Mouse (Mus musculus): ENCODE data around the gene Cdh11. TPM values are rescaled to one million over a fixed set of nuclear protein-coding genes. Genes with fewer than 3 reads are reported as not detected.

Gene Cdh11
- polyA plus RNA-seq, 1 experiment from 2014 or later: 32.8 TPM

- peak; percentile 15; the same call in 1 of the 2 replicates for ATAC-seq
- peak overlapping the region; percentile 45 for H3K4me3 ChIP-seq (ENCODE audit: low read depth, low read length)
- whole genome bisulfite sequencing: under 1% methylated on average over 12 of the region's 12 CpGs
- H3K9me3 ChIP-seq (replicated peaks; ENCODE audit: control insufficient read depth, low read length, poor library complexity, severe bottlenecking): no peaks in the 10 kb centered on the region
- H3K36me3 ChIP-seq (ENCODE audit: control insufficient read depth, insufficient read depth, low read length): peaks cover 3% of the 10 kb centered on the region; the same call in 1 of the 2 replicates
- no peaks in the 10 kb centered on the region for H3K27me3 ChIP-seq (ENCODE audit: control insufficient read depth, insufficient read depth, low read depth, low read length)
- peak overlapping the region; percentile 65 for H3K9ac ChIP-seq (ENCODE audit: low read depth, low read length)
- H3K4me2 ChIP-seq (ENCODE audit: low read length): peak overlapping the region; percentile 67
- H3K4me1 ChIP-seq (ENCODE audit: control insufficient read depth, insufficient read depth, low read length): peaks cover 18% of the 10 kb centered on the region
- H3K27ac ChIP-seq (ENCODE audit: low read length): peak overlapping the region; percentile 78
Observed at GRCm38 (mm10) chr8:102780899-102781298, 4.5 kb downstream of the Cdh11 start.

GRCm38 (mm10) chr8:102774594-102774993 is 10.8 kb downstream of the Cdh11 start:
- H3K36me3 ChIP-seq (ENCODE audit: control insufficient read depth, insufficient read depth, low read length): peaks cover 3% of the 10 kb centered on the region; the same call in 1 of the 2 replicates
- no peak for ATAC-seq
- peaks cover 13% of the 10 kb centered on the region for H3K4me1 ChIP-seq (ENCODE audit: control insufficient read depth, insufficient read depth, low read length)
- H3K9ac ChIP-seq (ENCODE audit: low read depth, low read length): no peak overlapping the region
- H3K4me3 ChIP-seq (ENCODE audit: low read depth, low read length): no peak overlapping the region
- 89% methylated on average over 1 of the region's 1 CpGs for WGBS
- H3K4me2 ChIP-seq (ENCODE audit: low read length): no peak overlapping the region
- no peak overlapping the region for H3K27ac ChIP-seq (ENCODE audit: low read length)
- H3K27me3 ChIP-seq (ENCODE audit: control insufficient read depth, insufficient read depth, low read depth, low read length): no peaks in the 10 kb centered on the region
- H3K9me3 ChIP-seq (replicated peaks; ENCODE audit: control insufficient read depth, low read length, poor library complexity, severe bottlenecking): no peaks in the 10 kb centered on the region

- H3K36me3 ChIP-seq (ENCODE audit: control insufficient read depth, insufficient read depth, low read length): peaks cover 2% of the 10 kb centered on the region; the same call in 1 of the 2 replicates
- H3K9ac ChIP-seq (ENCODE audit: low read depth, low read length): no peak overlapping the region
- H3K9me3 ChIP-seq (replicated peaks; ENCODE audit: control insufficient read depth, low read length, poor library complexity, severe bottlenecking): no peaks in the 10 kb centered on the region
- 94% methylated on average over 2 of the region's 2 CpGs for WGBS
- peaks cover 7% of the 10 kb centered on the region; the same call in 1 of the 2 replicates for H3K4me1 ChIP-seq (ENCODE audit: control insufficient read depth, insufficient read depth, low read length)
- no peaks in the 10 kb centered on the region for H3K27me3 ChIP-seq (ENCODE audit: control insufficient read depth, insufficient read depth, low read depth, low read length)
- no peak overlapping the region for H3K4me2 ChIP-seq (ENCODE audit: low read length)
- H3K27ac ChIP-seq (ENCODE audit: low read length): no peak overlapping the region
- H3K4me3 ChIP-seq (ENCODE audit: low read depth, low read length): no peak overlapping the region
- ATAC-seq: no peak
Observed at GRCm38 (mm10) chr8:102771456-102771855, 14.0 kb downstream of the Cdh11 start.

GRCm38 (mm10) chr8:102753839-102754238 is 31.6 kb downstream of the Cdh11 start:
- ATAC-seq: no peak
- Histone ChIP-seq H3K4me3 (ENCODE audit: low read depth, low read length) (no peak overlapping the region), H3K4me2 (ENCODE audit: low read length) (no peak overlapping the region), H3K4me1 (ENCODE audit: control insufficient read depth, insufficient read depth, low read length) (no peaks in the 10 kb centered on the region), H3K27ac (ENCODE audit: low read length) (no peak overlapping the region), H3K27me3 (ENCODE audit: control insufficient read depth, insufficient read depth, low read depth, low read length) (no peaks in the 10 kb centered on the region), H3K9ac (ENCODE audit: low read depth, low read length) (no peak overlapping the region), H3K9me3 (replicated peaks; ENCODE audit: control insufficient read depth, low read length, poor library complexity, severe bottlenecking) (no peaks in the 10 kb centered on the region), H3K36me3 (ENCODE audit: control insufficient read depth, insufficient read depth, low read length) (no peaks in the 10 kb centered on the region)
- 84% methylated on average over 5 of the region's 5 CpGs for WGBS

- no peak overlapping the region for H3K27ac ChIP-seq (ENCODE audit: low read length)
- no peaks in the 10 kb centered on the region for H3K27me3 ChIP-seq (ENCODE audit: control insufficient read depth, insufficient read depth, low read depth, low read length)
- H3K4me2 ChIP-seq (ENCODE audit: low read length): no peak overlapping the region
- no peak overlapping the region for H3K9ac ChIP-seq (ENCODE audit: low read depth, low read length)
- H3K9me3 ChIP-seq (replicated peaks; ENCODE audit: control insufficient read depth, low read length, poor library complexity, severe bottlenecking): no peaks in the 10 kb centered on the region
- ATAC-seq: no peak
- 81% methylated on average over 3 of the region's 3 CpGs for WGBS
- H3K4me1 ChIP-seq (ENCODE audit: control insufficient read depth, insufficient read depth, low read length): peaks cover 5% of the 10 kb centered on the region; the same call in 1 of the 2 replicates
- no peak overlapping the region for H3K4me3 ChIP-seq (ENCODE audit: low read depth, low read length)
- H3K36me3 ChIP-seq (ENCODE audit: control insufficient read depth, insufficient read depth, low read length): no peaks in the 10 kb centered on the region
Observed at GRCm38 (mm10) chr8:102742940-102743339, 42.5 kb downstream of the Cdh11 start.

GRCm38 (mm10) chr8:102742008-102742591 is 43.3 kb downstream of the Cdh11 start:
- 81% methylated on average over 5 of the region's 5 CpGs for WGBS
- no peak overlapping the region for H3K4me2 ChIP-seq (ENCODE audit: low read length)
- H3K36me3 ChIP-seq (ENCODE audit: control insufficient read depth, insufficient read depth, low read length): no peaks in the 10 kb centered on the region
- H3K9me3 ChIP-seq (replicated peaks; ENCODE audit: control insufficient read depth, low read length, poor library complexity, severe bottlenecking): no peaks in the 10 kb centered on the region
- no peak overlapping the region for H3K27ac ChIP-seq (ENCODE audit: low read length)
- no peak overlapping the region for H3K4me3 ChIP-seq (ENCODE audit: low read depth, low read length)
- no peaks in the 10 kb centered on the region for H3K27me3 ChIP-seq (ENCODE audit: control insufficient read depth, insufficient read depth, low read depth, low read length)
- H3K9ac ChIP-seq (ENCODE audit: low read depth, low read length): no peak overlapping the region
- ATAC-seq: no peak
- H3K4me1 ChIP-seq (ENCODE audit: control insufficient read depth, insufficient read depth, low read length): peaks cover 5% of the 10 kb centered on the region; the same call in 1 of the 2 replicates

GRCm38 (mm10) chr8:102740963-102741362 is 44.5 kb downstream of the Cdh11 start:
- Histone ChIP-seq H3K4me1 (ENCODE audit: control insufficient read depth, insufficient read depth, low read length) (peaks cover 5% of the 10 kb centered on the region; the same call in 1 of the 2 replicates), H3K27ac (ENCODE audit: low read length) (no peak overlapping the region), H3K36me3 (ENCODE audit: control insufficient read depth, insufficient read depth, low read length) (no peaks in the 10 kb centered on the region), H3K27me3 (ENCODE audit: control insufficient read depth, insufficient read depth, low read depth, low read length) (no peaks in the 10 kb centered on the region), H3K9me3 (replicated peaks; ENCODE audit: control insufficient read depth, low read length, poor library complexity, severe bottlenecking) (no peaks in the 10 kb centered on the region), H3K9ac (ENCODE audit: low read depth, low read length) (no peak overlapping the region), H3K4me3 (ENCODE audit: low read depth, low read length) (no peak overlapping the region), H3K4me2 (ENCODE audit: low read length) (no peak overlapping the region)
- WGBS: 91% methylated on average over 4 of the region's 4 CpGs
- ATAC-seq: no peak

GRCm38 (mm10) chr8:102738961-102739487 is 46.4 kb downstream of the Cdh11 start:
- ATAC-seq: peak; percentile 89
- Histone ChIP-seq H3K4me2 (ENCODE audit: low read length) (peak overlapping the region; percentile 2; the same call in 1 of the 2 replicates), H3K9ac (ENCODE audit: low read depth, low read length) (no peak overlapping the region)

GRCm38 (mm10) chr8:102738395-102738794 is 47.0 kb downstream of the Cdh11 start:
- H3K27ac ChIP-seq (ENCODE audit: low read length): peak overlapping the region; percentile 60; the same call in 1 of the 2 replicates
- no peak overlapping the region for H3K4me3 ChIP-seq (ENCODE audit: low read depth, low read length)
- H3K4me2 ChIP-seq (ENCODE audit: low read length): no peak overlapping the region
- H3K9ac ChIP-seq (ENCODE audit: low read depth, low read length): no peak overlapping the region
- 84% methylated on average over 7 of the region's 7 CpGs for WGBS
- H3K36me3 ChIP-seq (ENCODE audit: control insufficient read depth, insufficient read depth, low read length): no peaks in the 10 kb centered on the region
- 0 out of 2 replicates have a peak, but pooled peaks have one; percentile 30 for ATAC-seq
- peaks cover 5% of the 10 kb centered on the region; the same call in 1 of the 2 replicates for H3K4me1 ChIP-seq (ENCODE audit: control insufficient read depth, insufficient read depth, low read length)
- H3K27me3 ChIP-seq (ENCODE audit: control insufficient read depth, insufficient read depth, low read depth, low read length): no peaks in the 10 kb centered on the region
- H3K9me3 ChIP-seq (replicated peaks; ENCODE audit: control insufficient read depth, low read length, poor library complexity, severe bottlenecking): no peaks in the 10 kb centered on the region

More at GRCm38 (mm10) chr8:102738961-102739487, 46.4 kb downstream of the Cdh11 start:
- peak overlapping the region; percentile 60 for H3K27ac ChIP-seq (ENCODE audit: low read length)
- WGBS: 72% methylated on average over 7 of the region's 7 CpGs
- H3K4me1 ChIP-seq (ENCODE audit: control insufficient read depth, insufficient read depth, low read length): peaks cover 5% of the 10 kb centered on the region; the same call in 1 of the 2 replicates
- H3K4me3 ChIP-seq (ENCODE audit: low read depth, low read length): no peak overlapping the region
- H3K9me3 ChIP-seq (replicated peaks; ENCODE audit: control insufficient read depth, low read length, poor library complexity, severe bottlenecking): no peaks in the 10 kb centered on the region
- H3K27me3 ChIP-seq (ENCODE audit: control insufficient read depth, insufficient read depth, low read depth, low read length): no peaks in the 10 kb centered on the region
- no peaks in the 10 kb centered on the region for H3K36me3 ChIP-seq (ENCODE audit: control insufficient read depth, insufficient read depth, low read length)
